Mouse (Mus musculus): Measurements from ENCODE around the gene Wipf3.

- no peak for TF ChIP-seq E2F4 (IDR thresholded peaks at IDR 0.05; ENCODE audit: insufficient read depth)
- no peak for TF ChIP-seq POLR2A (IDR thresholded peaks at IDR 0.05; ENCODE audit: insufficient read length, low read depth)
- no peak for TF ChIP-seq MYOG (IDR thresholded peaks at IDR 0.05; ENCODE audit: control insufficient read depth in 1 of 3, insufficient read depth in 1 of 3, insufficient read length in 2 of 3, low read depth in 2 of 3)
- TF ChIP-seq POLR2AphosphoS2 (IDR thresholded peaks at IDR 0.05; ENCODE audit: insufficient read length, low read depth), result no peak
- no peak for TF ChIP-seq MAX (IDR thresholded peaks at IDR 0.05; ENCODE audit: low read depth)
- TF ChIP-seq CEBPB (IDR thresholded peaks at IDR 0.05; ENCODE audit: insufficient read depth, poor library complexity, severe bottlenecking), result no peak
- TF ChIP-seq USF1 (IDR thresholded peaks at IDR 0.05; ENCODE audit: low read depth), result no peak
- TF ChIP-seq TCF3 (IDR thresholded peaks at IDR 0.05; ENCODE audit: insufficient read length, low read depth), result no peak
Observed at GRCm38 (mm10) chr6:54438510-54438909, 9.1 kb downstream of the Wipf3 start.
